Comparison of ENCODE assay signal across 8 mouse cellular contexts in the genomic region with DNA sequence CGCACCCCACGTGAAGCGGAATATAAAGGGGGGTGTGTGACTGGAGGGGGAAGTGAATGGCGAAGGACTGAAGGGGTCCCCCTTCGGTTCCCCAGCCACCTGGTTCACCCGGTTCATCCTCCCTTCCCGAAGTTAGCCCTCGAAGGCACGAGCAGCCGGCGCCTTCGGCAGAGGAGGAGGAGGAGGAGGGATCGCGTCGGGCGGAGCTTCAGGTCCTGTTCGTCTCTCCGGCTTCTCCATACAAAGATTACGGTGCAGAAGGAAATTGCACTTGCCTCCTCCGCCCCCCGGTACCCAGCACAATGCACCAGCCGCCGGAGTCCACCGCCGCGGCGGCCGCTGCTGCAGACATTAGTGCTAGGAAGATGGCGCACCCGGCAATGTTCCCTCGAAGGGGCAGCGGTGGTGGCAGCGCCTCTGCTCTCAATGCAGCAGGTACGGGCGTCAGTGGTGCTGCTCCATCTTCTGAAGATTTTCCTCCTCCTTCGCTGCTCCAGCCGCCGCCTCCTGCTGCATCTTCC. TPM values are rescaled to one million over a fixed set of nuclear protein-coding genes. Genes with fewer than 3 reads are reported as not detected.
DNase-seq lines count a peak whose midpoint lies in the region; ATAC-seq lines count a peak whose summit lies in the region.

No protein-coding gene starts in this region.

- under 1% methylated on average over 34 of the region's 38 CpGs for WGBS in embryonic facial prominence, embryonic 13.5 days
- WGBS in heart, embryonic 14.5 days, result under 1% methylated on average over 30 of the region's 38 CpGs
- 2% methylated on average over 35 of the region's 38 CpGs for WGBS in liver, embryonic 15.5 days (ENCODE audit: insufficient replicate concordance)
- under 1% methylated on average over 31 of the region's 38 CpGs for WGBS in neural tube, embryonic 13.5 days

- peak overlapping the region; percentile 99 for H3K27ac ChIP-seq in embryonic facial prominence, embryonic 13.5 days
- H3K27ac ChIP-seq in heart, embryonic 14.5 days (replicated peaks in 1 of 2; ENCODE audit: control insufficient read depth in 1 of 2, insufficient read depth in 1 of 2, low read depth in 2 of 2, low read length in 2 of 2), result peak overlapping the region in 1 of 2 experiments; percentile 98; a peak in 2 of 4 replicates
- H3K27ac ChIP-seq in liver, embryonic 15.5 days (replicated peaks), result no peak overlapping the region
- peak overlapping the region; percentile 100 for H3K27ac ChIP-seq in neural tube, embryonic 13.5 days (replicated peaks)

- H3K9ac ChIP-seq in embryonic facial prominence, embryonic 13.5 days, result peak overlapping the region; percentile 99
- peak overlapping the region; percentile 98 for H3K9ac ChIP-seq in heart, embryonic 14.5 days (ENCODE audit: low read length)
- peak overlapping the region; percentile 54; the same call in 1 of the 2 replicates for H3K9ac ChIP-seq in liver, embryonic 15.5 days
- peak overlapping the region; percentile 100 for H3K9ac ChIP-seq in neural tube, embryonic 13.5 days

- H3K4me1 ChIP-seq in embryonic facial prominence, embryonic 13.5 days, result peaks cover 52% of the 10 kb centered on the region
- H3K4me1 ChIP-seq in heart, embryonic 14.5 days (ENCODE audit: control insufficient read depth in 2 of 2, insufficient read depth in 2 of 2, low read length in 2 of 2), result peaks cover 15 to 33% of the 10 kb centered on the region in 2 experiments
- H3K4me1 ChIP-seq in liver, embryonic 15.5 days (replicated peaks), result peaks cover 17% of the 10 kb centered on the region
- H3K4me1 ChIP-seq in neural tube, embryonic 13.5 days (replicated peaks), result peaks cover 49% of the 10 kb centered on the region

- DNase-seq in B cell, adult 2 months, result peak; percentile 16 to 27
- DNase-seq in adrenal gland, postnatal 14 days, result peak; percentile 60
- peak; percentile 54 for DNase-seq in kidney, postnatal 14 days
- DNase-seq in thymus, postnatal 0 days (ENCODE audit: low spot score), result peak; percentile 29

- H3K27me3 ChIP-seq in embryonic facial prominence, embryonic 13.5 days, result no peaks in the 10 kb centered on the region
- H3K27me3 ChIP-seq in heart, embryonic 14.5 days (ENCODE audit: control insufficient read depth, insufficient read depth, low read length), result no peaks in the 10 kb centered on the region
- H3K27me3 ChIP-seq in liver, embryonic 15.5 days, result peaks cover 62% of the 10 kb centered on the region
- no peaks in the 10 kb centered on the region for H3K27me3 ChIP-seq in neural tube, embryonic 13.5 days

- peak overlapping the region; percentile 93 for H3K4me3 ChIP-seq in embryonic facial prominence, embryonic 13.5 days
- H3K4me3 ChIP-seq in heart, embryonic 14.5 days (ENCODE audit: control insufficient read depth in 1 of 2, insufficient read depth in 1 of 2, low read depth in 1 of 2, low read length in 2 of 2), result peak overlapping the region; percentile 91 to 94
- H3K4me3 ChIP-seq in liver, embryonic 15.5 days (replicated peaks), result peak overlapping the region; percentile 63
- peak overlapping the region; percentile 96 for H3K4me3 ChIP-seq in neural tube, embryonic 13.5 days

- H3K4me2 ChIP-seq in embryonic facial prominence, embryonic 13.5 days, result peak overlapping the region; percentile 84
- peak overlapping the region; percentile 74 for H3K4me2 ChIP-seq in heart, embryonic 14.5 days (ENCODE audit: low read length)
- peak overlapping the region; percentile 82 for H3K4me2 ChIP-seq in liver, embryonic 15.5 days
- H3K4me2 ChIP-seq in neural tube, embryonic 13.5 days, result peak overlapping the region; percentile 99

- H3K36me3 ChIP-seq in embryonic facial prominence, embryonic 13.5 days, result peaks cover 29% of the 10 kb centered on the region
- peaks cover 18% of the 10 kb centered on the region for H3K36me3 ChIP-seq in heart, embryonic 14.5 days (ENCODE audit: control insufficient read depth, insufficient read depth, low read length)
- no peaks in the 10 kb centered on the region for H3K36me3 ChIP-seq in liver, embryonic 15.5 days (replicated peaks)
- H3K36me3 ChIP-seq in neural tube, embryonic 13.5 days, result peaks cover 25% of the 10 kb centered on the region

- ATAC-seq in embryonic facial prominence, embryonic 13.5 days (ENCODE audit: insufficient number of reproducible peaks, insufficient read depth, low FRiP score, low TSS enrichment, low read depth), result no peak
- no peak for ATAC-seq in heart, embryonic 14.5 days (ENCODE audit: insufficient number of reproducible peaks, insufficient read depth, low FRiP score, low read depth)
- no peak for ATAC-seq in liver, embryonic 15.5 days (ENCODE audit: insufficient read depth)
- peak; percentile 8 for ATAC-seq in neural tube, embryonic 13.5 days (ENCODE audit: low read depth)

- H3K9me3 ChIP-seq in embryonic facial prominence, embryonic 13.5 days, result no peaks in the 10 kb centered on the region
- H3K9me3 ChIP-seq in heart, embryonic 14.5 days (ENCODE audit: control insufficient read depth, low read length), result no peaks in the 10 kb centered on the region
- H3K9me3 ChIP-seq in liver, embryonic 15.5 days (replicated peaks), result no peaks in the 10 kb centered on the region
- no peaks in the 10 kb centered on the region for H3K9me3 ChIP-seq in neural tube, embryonic 13.5 days

RNA-seq across cellular contexts. Expression of gene Tsc22d1, which starts 1.1 kb away (rescaled TPM):
- total RNA-seq in adrenal gland, postnatal 14 days (2021), result 788 and 846 TPM in 2 replicates
- polyA plus RNA-seq in embryonic facial prominence, embryonic 13.5 days (2015; fragmentation: Nextera tagmentation; extraction: Ambion mirVana), result 501 and 535 TPM in 2 replicates
- polyA plus RNA-seq in heart, embryonic 14.5 days (2014; fragmentation: Nextera tagmentation; extraction: Ambion mirVana), result 316 and 382 TPM in 2 replicates
- polyA plus RNA-seq in liver, embryonic 15.5 days (2015; fragmentation: Nextera tagmentation; extraction: Ambion mirVana), result 96.2 and 116 TPM in 2 replicates
- polyA plus RNA-seq in neural tube, embryonic 13.5 days (2015; fragmentation: Nextera tagmentation; extraction: Ambion mirVana), result 792 and 821 TPM in 2 replicates
- polyA plus RNA-seq in thymus, postnatal 0 days (2015; fragmentation: Nextera tagmentation; extraction: Ambion mirVana), result 320 and 360 TPM in 2 replicates
